Mouse (Mus musculus) urinary bladder, postnatal 0 days (tissue): ENCODE data around the gene Itpripl2. TPM values are rescaled to one million over a fixed set of nuclear protein-coding genes. Genes with fewer than 3 reads are reported as not detected.

Experiments used
- polyA plus RNA-seq: library from polyadenylated mRNA; unstranded; fragments of >200 nt; fragmentation: Nextera tagmentation; extraction: Ambion mirVana; gene quantifications from 2 replicates; pipeline ENCODE4 v1.2.1, GENCODE M21; 2015

Itpripl2 gene
- polyA plus RNA-seq: 5.0 and 5.5 TPM in 2 replicates

GRCm38 (mm10) chr7:118491431-118492147 is at the start of gene Itpripl2:
Gene Itpripl2, minus strand, starts transcription at chr7:118491975.

GRCm38 (mm10) chr7:118533178-118533578 is 41.4 kb upstream of the Itpripl2 start, which contains the start of gene Coq7:
Gene Coq7, minus strand, starts transcription at chr7:118533356.

GRCm38 (mm10) chr7:118448134-118448967 is 43.4 kb downstream of the Itpripl2 start, which contains the start of gene Syt17:
Gene Syt17, minus strand, starts transcription at chr7:118448222.

Other genes starting within 250 kb of the Itpripl2 start
- gene Smg1, start 248.3 kb downstream of the Itpripl2 start, polyA plus RNA-seq: 8.3 and 9.3 TPM in 2 replicates
- 1.1 and 1.2 TPM in 2 replicates for gene Syt17, start 43.8 kb downstream of the Itpripl2 start, polyA plus RNA-seq
- gene Coq7, start 41.4 kb upstream of the Itpripl2 start, polyA plus RNA-seq: 75.0 and 81.2 TPM in 2 replicates
- 2.2 and 2.5 TPM in 2 replicates for gene Tmc7, start 92.8 kb upstream of the Itpripl2 start, polyA plus RNA-seq
- 0.04 TPM in 1 of 2 replicates, not detected in the other for gene Tmc5, start 105.3 kb upstream of the Itpripl2 start, polyA plus RNA-seq
- gene Gde1, start 213.8 kb upstream of the Itpripl2 start, polyA plus RNA-seq: 90.1 and 91.2 TPM in 2 replicates
- gene Ccp110, start 220.6 kb upstream of the Itpripl2 start, polyA plus RNA-seq: 2.2 and 2.9 TPM in 2 replicates
- gene Vps35l, start 248.3 kb upstream of the Itpripl2 start, polyA plus RNA-seq: 46.9 and 48.2 TPM in 2 replicates